Mouse (Mus musculus): ENCODE data around the gene Dkkl1.

GRCm38 (mm10) chr7:45189600-45189999, 22.3 kb downstream of the Dkkl1 start:
- TF ChIP-seq EP300 (IDR thresholded peaks at IDR 0.05; ENCODE audit: insufficient read depth, low read depth, low read length), result no peak
- no peak for TF ChIP-seq CTCF (IDR thresholded peaks at IDR 0.05; ENCODE audit: low read depth, low read length)
